Mouse (Mus musculus) kidney, embryonic 16.5 days (tissue): ENCODE data around the gene Pga5. TPM values are rescaled to one million over a fixed set of nuclear protein-coding genes. Genes with fewer than 3 reads are reported as not detected.

Experiments
- ATAC-seq: fragments of 200-750 bp; cut with Nextera tagmentation; 2 replicates; pipeline ENCODE4 v1.8.0; 2017; ENCODE audit warnings: moderate TSS enrichment; ENCODE audit not compliant: low FRiP score, low TSS enrichment
- H3K27ac ChIP-seq: fragments of 300-500 bp; sonication (generic); 2 replicates; pipeline ENCODE4 v1.5.1; 2014; ENCODE audit warnings: low read length
- H3K27me3 ChIP-seq: fragments of 300-500 bp; sonication (generic); 2 replicates; pipeline ENCODE4 v1.6.1; 2014; ENCODE audit warnings: low read length, control low read depth, mixed read lengths; ENCODE audit not compliant: insufficient read depth
- H3K36me3 ChIP-seq: fragments of 300-500 bp; sonication (generic); 2 replicates; pipeline ENCODE4 v1.6.1; 2014; ENCODE audit warnings: low read length, control low read depth, mixed read lengths; ENCODE audit not compliant: insufficient read depth
- H3K4me1 ChIP-seq: fragments of 300-500 bp; sonication (generic); 2 replicates; pipeline ENCODE4 v1.6.1; 2014; ENCODE audit warnings: low read length, control low read depth, mixed read lengths; ENCODE audit not compliant: insufficient read depth
- H3K4me2 ChIP-seq: fragments of 300-500 bp; sonication (generic); replicated peaks from 2 replicates; pipeline ENCODE4 v1.6.1; 2014; ENCODE audit warnings: low read depth, low read length
- H3K4me3 ChIP-seq: fragments of 300-500 bp; sonication (generic); 2 replicates; pipeline ENCODE4 v1.5.1; 2014; ENCODE audit warnings: mild to moderate bottlenecking, low read length
- H3K9ac ChIP-seq: fragments of 300-500 bp; sonication (generic); replicated peaks from 2 replicates; pipeline ENCODE4 v1.6.1; 2014; ENCODE audit warnings: low read length
- H3K9me3 ChIP-seq: fragments of 300-500 bp; sonication (generic); 2 replicates; pipeline ENCODE4 v1.6.1; 2016; ENCODE audit warnings: low read length, control low read depth
- WGBS: fragments of 180-500 bp; shearing (Covaris S2); extraction: QIAGEN DNeasy Blood & Tissue Kit; methylation state at CpG from one replicate; pipeline ENCODE4 v1.1.7; 2014; 5-methylcytosine and 5-hydroxymethylcytosine counted together
- polyA plus RNA-seq: library from polyadenylated mRNA; unstranded; fragments of >200 nt; fragmentation: Nextera tagmentation; extraction: Ambion mirVana; gene quantifications from 2 replicates; pipeline ENCODE4 v1.2.1, GENCODE M21; 2015

Gene Pga5
- not detected in 2 replicates for polyA plus RNA-seq

GRCm38 (mm10) chr19:10677915-10678771 lies at the start of gene Pga5:
Gene Pga5 (minus strand): TSS chr19:10678071.
- no peaks in the 10 kb centered on the region for H3K4me1 ChIP-seq
- ATAC-seq: peak; percentile 55; the same call in 1 of the 2 replicates
- no peak within 1 kb of the TSS for H3K4me2 ChIP-seq
- H3K4me3 ChIP-seq: no peak within 1 kb of the TSS
- 0 out of 2 replicates have a peak within 1 kb of the TSS, but pooled peaks have one; percentile 16 for H3K9ac ChIP-seq
- no peaks in the 10 kb centered on the region for H3K36me3 ChIP-seq
- H3K9me3 ChIP-seq: no peaks in the 10 kb centered on the region
- H3K27me3 ChIP-seq: no peaks in the 10 kb centered on the region
- no peak within 1 kb of the TSS for H3K27ac ChIP-seq
- WGBS: 33% methylated on average over 6 of the region's 6 CpGs

- no peak overlapping the region; the same call in 1 of the 2 replicates for H3K9ac ChIP-seq
- H3K36me3 ChIP-seq: no peaks in the 10 kb centered on the region
- H3K4me1 ChIP-seq: peaks cover 18% of the 10 kb centered on the region
- no peak for ATAC-seq
- H3K4me3 ChIP-seq: no peak overlapping the region
- H3K4me2 ChIP-seq: no peak overlapping the region
- no peak overlapping the region for H3K27ac ChIP-seq
- 66% methylated on average over 13 of the region's 13 CpGs for WGBS
- H3K9me3 ChIP-seq: no peaks in the 10 kb centered on the region
- no peaks in the 10 kb centered on the region for H3K27me3 ChIP-seq
Measured at GRCm38 (mm10) chr19:10724629-10725363, 46.9 kb upstream of the Pga5 start.

GRCm38 (mm10) chr19:10723649-10724048 lies 45.8 kb upstream of the Pga5 start:
- Histone ChIP-seq H3K36me3 (no peaks in the 10 kb centered on the region), H3K27me3 (no peaks in the 10 kb centered on the region), H3K4me2 (no peak overlapping the region), H3K9ac (no peak overlapping the region), H3K4me1 (peaks cover 24% of the 10 kb centered on the region), H3K4me3 (no peak overlapping the region), H3K27ac (no peak overlapping the region), H3K9me3 (no peaks in the 10 kb centered on the region)
- ATAC-seq: no peak
- WGBS: 40% methylated on average over 5 of the region's 5 CpGs

- 9% methylated on average over 13 of the region's 13 CpGs for WGBS
- H3K9me3 ChIP-seq: no peaks in the 10 kb centered on the region
- H3K27me3 ChIP-seq: no peaks in the 10 kb centered on the region
- H3K9ac ChIP-seq: no peak overlapping the region
- peak; percentile 57; the same call in 1 of the 2 replicates for ATAC-seq
- peaks cover 27% of the 10 kb centered on the region for H3K4me1 ChIP-seq
- no peaks in the 10 kb centered on the region for H3K36me3 ChIP-seq
- no peak overlapping the region for H3K4me2 ChIP-seq
- no peak overlapping the region for H3K27ac ChIP-seq
- no peak overlapping the region for H3K4me3 ChIP-seq
Measured at GRCm38 (mm10) chr19:10723084-10723483, 45.2 kb upstream of the Pga5 start.

- ATAC-seq: no peak
- 39% methylated on average over 5 of the region's 5 CpGs for WGBS
Measured at GRCm38 (mm10) chr19:10721064-10721463, 43.2 kb upstream of the Pga5 start.

GRCm38 (mm10) chr19:10720524-10720923 lies 42.7 kb upstream of the Pga5 start:
- 26% methylated on average over 3 of the region's 3 CpGs for WGBS
- no peak overlapping the region for H3K4me3 ChIP-seq

More at GRCm38 (mm10) chr19:10721064-10721463, 43.2 kb upstream of the Pga5 start:
- H3K27ac ChIP-seq: no peak overlapping the region
- H3K27me3 ChIP-seq: no peaks in the 10 kb centered on the region
- no peaks in the 10 kb centered on the region for H3K36me3 ChIP-seq
- H3K4me1 ChIP-seq: peaks cover 27% of the 10 kb centered on the region
- no peak overlapping the region for H3K4me3 ChIP-seq
- H3K4me2 ChIP-seq: no peak overlapping the region
- H3K9me3 ChIP-seq: no peaks in the 10 kb centered on the region
- H3K9ac ChIP-seq: no peak overlapping the region

GRCm38 (mm10) chr19:10719751-10720150 lies 41.9 kb upstream of the Pga5 start:
- Histone ChIP-seq H3K27me3 (no peaks in the 10 kb centered on the region), H3K4me3 (no peak overlapping the region), H3K4me1 (peaks cover 27% of the 10 kb centered on the region), H3K4me2 (no peak overlapping the region), H3K9me3 (no peaks in the 10 kb centered on the region), H3K9ac (0 out of 2 replicates have a peak overlapping the region, but pooled peaks have one; percentile 2), H3K36me3 (no peaks in the 10 kb centered on the region), H3K27ac (no peak overlapping the region)
- ATAC-seq: no peak
- WGBS: 43% methylated on average over 2 of the region's 2 CpGs

More at GRCm38 (mm10) chr19:10720524-10720923, 42.7 kb upstream of the Pga5 start:
- Histone ChIP-seq H3K4me1 (peaks cover 27% of the 10 kb centered on the region), H3K27ac (no peak overlapping the region), H3K9ac (no peak overlapping the region; the same call in 1 of the 2 replicates), H3K36me3 (no peaks in the 10 kb centered on the region), H3K9me3 (no peaks in the 10 kb centered on the region), H3K27me3 (no peaks in the 10 kb centered on the region), H3K4me2 (no peak overlapping the region)
- ATAC-seq: no peak

- no peak overlapping the region for H3K4me3 ChIP-seq
- no peak overlapping the region for H3K9ac ChIP-seq
- H3K27ac ChIP-seq: no peak overlapping the region
- H3K27me3 ChIP-seq: no peaks in the 10 kb centered on the region
- no peak for ATAC-seq
- no peak overlapping the region for H3K4me2 ChIP-seq
- no peaks in the 10 kb centered on the region for H3K9me3 ChIP-seq
- peaks cover 25% of the 10 kb centered on the region for H3K4me1 ChIP-seq
- H3K36me3 ChIP-seq: peaks cover 2% of the 10 kb centered on the region; the same call in 1 of the 2 replicates
- WGBS: 61% methylated on average over 7 of the region's 7 CpGs
Measured at GRCm38 (mm10) chr19:10718251-10718775, 40.4 kb upstream of the Pga5 start.

GRCm38 (mm10) chr19:10715476-10715875 lies 37.6 kb upstream of the Pga5 start:
- Histone ChIP-seq H3K27me3 (no peaks in the 10 kb centered on the region), H3K4me2 (no peak overlapping the region), H3K4me3 (no peak overlapping the region), H3K36me3 (peaks cover 24% of the 10 kb centered on the region), H3K27ac (no peak overlapping the region), H3K9me3 (no peaks in the 10 kb centered on the region), H3K9ac (no peak overlapping the region), H3K4me1 (peaks cover 15% of the 10 kb centered on the region)
- ATAC-seq: no peak
- WGBS: 95% methylated on average over 6 of the region's 6 CpGs
